Mouse (Mus musculus) liver, embryonic 14.5 days (tissue): ENCODE data around the gene Siae. TPM values are rescaled to one million over a fixed set of nuclear protein-coding genes. Genes with fewer than 3 reads are reported as not detected.

Source experiments
- ATAC-seq: fragments of 200-750 bp; cut with Nextera tagmentation; 2 replicates; pipeline ENCODE4 v1.8.0; 2017; ENCODE audit warnings: moderate number of reproducible peaks, mild to moderate bottlenecking, moderate library complexity; ENCODE audit not compliant: insufficient read depth
- DNase-seq, 3 experiments: peaks; one replicate each; pipeline ENCODE4 v3.0.0-alpha.2; 2012 to 2013; ENCODE audit warnings: low read depth in 3 of 3, low spot score in 3 of 3
- H3K27ac ChIP-seq: fragments of 300-500 bp; sonication (generic); 2 replicates; pipeline ENCODE4 v1.5.1; 2014; ENCODE audit warnings: moderate library complexity, mild to moderate bottlenecking, control low read depth, inconsistent platforms
- H3K27me3 ChIP-seq: fragments of 300-500 bp; sonication (generic); 2 replicates; pipeline ENCODE4 v1.6.1; 2014; ENCODE audit warnings: mild to moderate bottlenecking, low read length, moderate library complexity; ENCODE audit not compliant: control insufficient read depth, insufficient read depth
- H3K36me3 ChIP-seq: fragments of 300-500 bp; sonication (generic); replicated peaks from 2 replicates; pipeline ENCODE4 v1.6.1; 2014; ENCODE audit warnings: low read depth; ENCODE audit not compliant: control insufficient read depth, insufficient read depth
- H3K4me1 ChIP-seq, 2 experiments: fragments of 200-500 bp in 1 of 2; fragments of 300-500 bp in 1 of 2; sonication (generic) in 1 of 2; replicated peaks; 2 replicates each; pipeline ENCODE4 v1.6.1; 2012 to 2014; ENCODE audit warnings: antibody characterized with exemption in 1 of 2, inconsistent platforms in 1 of 2, low read length in 1 of 2; ENCODE audit not compliant: control insufficient read depth in 2 of 2, insufficient read depth in 2 of 2
- H3K4me2 ChIP-seq: fragments of 300-500 bp; sonication (generic); 2 replicates; pipeline ENCODE4 v1.6.1; 2014; ENCODE audit warnings: low read depth, mild to moderate bottlenecking, control low read depth, moderate library complexity
- H3K4me3 ChIP-seq, 2 experiments: fragments of 200-500 bp in 1 of 2; fragments of 300-500 bp in 1 of 2; sonication (generic) in 1 of 2; 2 replicates each; pipeline ENCODE4 v1.5.1; 2012 to 2014; ENCODE audit warnings: low read depth in 2 of 2, low read length in 2 of 2, mild to moderate bottlenecking in 2 of 2, control low read depth in 1 of 2, inconsistent platforms in 1 of 2, moderate library complexity in 1 of 2; ENCODE audit not compliant: insufficient read depth in 1 of 2
- H3K9ac ChIP-seq: fragments of 300-500 bp; sonication (generic); replicated peaks from 2 replicates; pipeline ENCODE4 v1.6.1; 2014; ENCODE audit warnings: mild to moderate bottlenecking, control low read depth, moderate library complexity
- H3K9me3 ChIP-seq: fragments of 300-500 bp; sonication (generic); 2 replicates; pipeline ENCODE4 v1.6.1; 2016; ENCODE audit warnings: low read length, mixed read lengths; ENCODE audit not compliant: control insufficient read depth
- CTCF ChIP-seq: IDR thresholded peaks from 2 replicates; pipeline ENCODE4 v1.5.1; 2016; ENCODE audit warnings: antibody characterized with exemption, low read depth, control low read depth
- EP300 ChIP-seq: IDR thresholded peaks from 2 replicates; pipeline ENCODE4 v1.6.1; 2016; ENCODE audit warnings: antibody characterized with exemption, low read depth
- WGBS: fragments of 180-500 bp; shearing (Covaris S2); extraction: QIAGEN DNeasy Blood & Tissue Kit; methylation state at CpG from one replicate; pipeline ENCODE4 v1.1.7; 2014; ENCODE audit not compliant: insufficient replicate concordance; 5-methylcytosine and 5-hydroxymethylcytosine counted together
- polyA plus RNA-seq, 2 experiments: library from polyadenylated mRNA; depleted of rRNA in 1 of 2; stranded (reverse) in 1 of 2; unstranded in 1 of 2; fragments of >200 nt; fragmentation: Nextera tagmentation in 1 of 2; extraction: Ambion mirVana in 1 of 2; gene quantifications; 2 replicates each; pipeline versions ENCODE4 v1.2.1 to v1.2.3; 2012 to 2014

Siae gene
- polyA plus RNA-seq (2012; rRNA removed) (2.2 TPM in 2 replicates), polyA plus RNA-seq (2014; fragmentation: Nextera tagmentation; extraction: Ambion mirVana) (5.7 and 6.0 TPM in 2 replicates)

DNA sequence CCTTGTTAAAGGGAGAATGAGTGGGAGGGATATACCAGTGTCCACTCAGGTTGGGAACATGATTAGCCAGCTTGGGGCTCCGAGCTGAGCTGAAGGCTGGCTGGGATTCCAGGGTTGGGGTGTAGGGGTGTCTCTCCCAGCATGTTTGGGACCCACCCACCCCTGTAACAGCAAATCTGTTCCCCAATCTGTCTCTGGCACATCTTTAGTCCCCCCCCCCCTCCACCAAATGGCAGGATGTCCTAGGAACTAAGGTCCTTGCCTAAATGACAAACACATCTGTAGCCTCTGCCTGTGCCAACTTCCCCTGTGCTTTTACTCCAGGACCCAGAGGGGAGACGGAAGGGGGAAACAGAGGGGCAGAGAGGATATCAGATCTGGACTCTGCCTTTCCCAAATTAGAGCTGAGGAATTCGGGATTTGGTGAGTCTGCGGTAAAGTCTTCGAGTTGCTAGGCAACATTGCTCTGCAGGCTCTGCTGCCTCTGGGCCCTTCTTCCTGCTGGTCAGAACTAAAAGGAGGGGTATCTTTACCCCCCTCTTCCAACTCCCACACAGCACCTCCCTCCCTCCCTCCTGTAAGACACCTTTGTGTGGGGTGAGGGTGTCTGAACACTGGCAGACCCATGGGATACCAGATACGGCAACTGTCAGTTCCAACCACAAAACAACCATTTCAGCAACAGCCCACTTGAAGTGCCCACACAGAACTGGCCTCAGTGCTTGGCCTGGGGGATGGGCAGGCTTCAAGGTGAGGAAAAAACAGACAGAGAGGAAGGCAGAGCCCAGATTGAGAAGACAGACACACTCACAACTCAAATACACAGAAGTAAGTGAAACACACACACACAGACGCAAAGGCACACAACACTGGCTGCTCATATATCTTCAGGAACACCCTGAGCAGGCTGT, at the start of gene Siae:
TSS of gene Siae (plus strand) at position 861 of the 911 bp plus-strand sequence.
- H3K4me1 ChIP-seq, result peaks cover 0 to 37% of the 10 kb centered on the region in 2 experiments; a peak in 2 of 4 replicates
- H3K4me3 ChIP-seq, result no peak within 1 kb of the TSS
- TF ChIP-seq CTCF (no peak), EP300 (no peak)
- no peaks in the 10 kb centered on the region for H3K36me3 ChIP-seq
- no peak within 1 kb of the TSS for H3K4me2 ChIP-seq
- 30% methylated on average over 7 of the region's 7 CpGs for WGBS
- no peaks in the 10 kb centered on the region for H3K9me3 ChIP-seq
- no peak within 1 kb of the TSS for H3K27ac ChIP-seq
- H3K27me3 ChIP-seq, result peaks cover 8% of the 10 kb centered on the region
- no peak for ATAC-seq
- no peak within 1 kb of the TSS for H3K9ac ChIP-seq
- DNase-seq, result no peak

DNA sequence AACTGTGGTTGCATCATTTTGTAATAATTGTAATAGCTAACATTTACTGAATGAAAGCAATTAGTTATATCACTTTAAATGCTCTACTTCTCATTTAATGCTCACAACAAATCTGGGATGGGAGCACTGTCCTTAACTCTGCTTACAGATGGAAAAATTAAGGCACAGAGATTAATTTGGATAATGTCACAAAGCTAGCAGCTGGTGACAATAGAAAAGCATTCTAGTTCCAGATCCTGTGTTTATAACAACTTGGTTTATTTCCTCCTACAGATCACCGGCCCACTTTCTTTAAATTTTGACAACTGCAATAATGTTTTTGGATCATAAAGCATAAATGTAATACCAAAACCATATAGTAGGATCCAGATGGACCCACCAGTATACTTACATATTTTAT, 49.5 kb upstream of the Siae start:
- TF ChIP-seq CTCF (no peak), EP300 (no peak)

GRCm38 (mm10) chr9:37512097-37512496, 43.4 kb upstream of the Siae start:
- H3K9ac ChIP-seq, result no peak overlapping the region
- WGBS, result 63% methylated on average over 2 of the region's 2 CpGs
- no peak overlapping the region for H3K4me3 ChIP-seq
- no peak overlapping the region for H3K4me2 ChIP-seq
- DNase-seq (no peak), ATAC-seq (peak; percentile 37; the same call in 1 of the 2 replicates)
- no peaks in the 10 kb centered on the region for H3K9me3 ChIP-seq
- TF ChIP-seq CTCF (peak; percentile 61), EP300 (no peak)
- no peak overlapping the region for H3K27ac ChIP-seq
- H3K27me3 ChIP-seq, result no peaks in the 10 kb centered on the region
- no peaks in the 10 kb centered on the region for H3K36me3 ChIP-seq
- H3K4me1 ChIP-seq, result peaks cover 2% of the 10 kb centered on the region in 2 experiments

More for the DNA sequence above, 49.5 kb upstream of the Siae start:
- no peaks in the 10 kb centered on the region for H3K36me3 ChIP-seq
- ATAC-seq, result no peak
- no peak overlapping the region for H3K27ac ChIP-seq
- H3K4me1 ChIP-seq, result no peaks in the 10 kb centered on the region
- H3K27me3 ChIP-seq, result no peaks in the 10 kb centered on the region
- H3K9me3 ChIP-seq, result no peaks in the 10 kb centered on the region
- no peak overlapping the region for H3K9ac ChIP-seq
- no peak overlapping the region for H3K4me2 ChIP-seq
- no peak for DNase-seq
- no peak overlapping the region for H3K4me3 ChIP-seq
- WGBS, result 92% methylated on average over 1 of the region's 1 CpGs

DNA sequence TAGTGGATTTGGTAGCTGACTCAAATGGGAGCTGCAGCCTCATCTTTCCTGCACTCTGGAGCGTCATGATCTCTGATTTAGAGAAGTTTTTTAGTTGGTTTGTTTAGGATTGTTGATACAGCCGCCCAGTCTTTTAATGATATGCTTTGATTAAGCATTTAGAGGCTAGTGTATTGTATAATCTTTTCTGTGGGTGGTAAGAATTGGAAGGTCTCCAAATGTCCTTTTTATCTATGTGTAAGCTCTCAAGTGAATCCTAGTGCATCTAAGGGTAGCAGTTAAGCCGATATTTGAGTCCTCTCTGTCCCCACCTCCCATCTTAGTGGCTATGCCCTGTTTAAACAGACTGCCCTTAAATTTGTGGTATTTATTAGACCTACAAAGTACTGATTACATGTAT, 41.0 kb upstream of the Siae start:
- H3K36me3 ChIP-seq, result no peaks in the 10 kb centered on the region
- no peak overlapping the region for H3K4me2 ChIP-seq
- no peak overlapping the region for H3K27ac ChIP-seq
- ATAC-seq (no peak), DNase-seq (no peak)
- H3K9ac ChIP-seq, result no peak overlapping the region
- WGBS, result 62% methylated on average over 3 of the region's 3 CpGs
- H3K9me3 ChIP-seq, result no peaks in the 10 kb centered on the region
- TF ChIP-seq CTCF, result no peak
- no peak for TF ChIP-seq EP300
- H3K4me3 ChIP-seq, result no peak overlapping the region
- peaks cover 6 to 10% of the 10 kb centered on the region in 2 experiments for H3K4me1 ChIP-seq
- H3K27me3 ChIP-seq, result no peaks in the 10 kb centered on the region

DNA sequence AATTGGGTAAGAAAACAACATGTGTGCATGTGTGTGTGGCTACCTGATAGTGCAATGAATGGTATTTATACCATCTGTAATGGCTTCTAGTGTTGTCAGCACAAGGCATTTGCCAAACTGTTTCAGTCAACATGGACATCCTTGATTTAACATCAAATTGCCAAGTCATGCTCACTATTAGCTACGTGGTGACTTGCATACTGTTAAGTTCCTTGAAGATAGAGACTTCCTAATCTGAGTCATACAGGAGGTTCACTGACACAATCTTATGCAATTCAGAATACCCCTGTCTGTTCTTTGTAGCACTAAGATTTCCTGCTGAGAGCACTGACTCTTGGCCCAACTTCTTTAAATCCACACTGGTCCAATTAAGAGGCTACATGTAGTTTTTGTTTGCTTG, 38.0 kb upstream of the Siae start:
- no peaks in the 10 kb centered on the region for H3K27me3 ChIP-seq
- no peak overlapping the region for H3K4me2 ChIP-seq
- H3K4me1 ChIP-seq, result peaks cover 6 to 10% of the 10 kb centered on the region in 2 experiments
- H3K9ac ChIP-seq, result no peak overlapping the region
- no peak overlapping the region for H3K4me3 ChIP-seq
- DNase-seq, result peak; percentile 44 to 60 (median 53)
- H3K36me3 ChIP-seq, result no peaks in the 10 kb centered on the region
- no peaks in the 10 kb centered on the region for H3K9me3 ChIP-seq
- no peak overlapping the region for H3K27ac ChIP-seq
- WGBS, result 6% methylated on average over 1 of the region's 1 CpGs
- peak; percentile 90 for ATAC-seq
- TF ChIP-seq CTCF, result no peak
- peak; percentile 84 for TF ChIP-seq EP300
